Mouse (Mus musculus) adrenal gland (tissue): ENCODE measurements around the gene Ostc.

Experiments used
- intact Hi-C: fragments of 180-260 bp; cut with DNase I; formaldehyde crosslinking; loops from one replicate; pipeline ENCODE4 v1.15.1; 2025

Gene Ostc

GRCm38 (mm10) chr3:130660619-130661018 is 48.6 kb downstream of the Ostc start:
- intact Hi-C loops = no loop called here

GRCm38 (mm10) chr3:130649569-130649968 is 59.7 kb downstream of the Ostc start:
- intact Hi-C loops = no loop called here

DNA sequence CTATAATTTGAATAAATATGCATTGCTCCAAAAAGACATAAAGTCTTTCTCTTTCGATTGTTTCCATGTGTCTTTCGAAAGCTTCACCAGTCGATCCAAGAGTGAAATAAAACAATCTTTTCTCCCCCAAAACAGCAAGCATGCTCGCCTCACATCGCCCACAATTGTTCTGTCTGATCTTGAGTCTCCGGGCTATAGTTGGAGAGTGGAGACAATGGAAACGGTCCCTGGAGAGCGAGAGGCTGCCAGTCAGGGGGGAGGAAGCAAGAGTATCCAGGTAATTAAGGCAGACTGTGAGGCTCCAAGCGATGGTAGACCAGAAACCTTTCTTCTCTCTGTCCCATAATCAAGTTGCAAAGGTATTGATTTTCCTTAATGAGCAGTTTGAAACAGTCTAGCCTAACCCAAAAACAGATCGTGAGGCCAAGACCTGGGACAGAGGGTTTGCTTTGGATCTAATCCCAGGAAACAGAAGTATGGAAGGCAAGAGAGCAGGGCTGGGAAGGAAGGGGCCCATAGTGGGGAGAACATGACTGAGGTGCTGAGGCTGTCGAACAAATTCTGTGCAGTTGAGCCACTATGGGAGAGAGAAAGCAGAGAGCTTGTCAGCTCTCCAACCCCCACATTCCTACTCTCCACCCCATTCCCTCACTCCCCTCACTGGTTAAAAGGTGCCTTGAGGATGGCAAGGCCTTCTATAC is 63.0 kb downstream of the Ostc start:
- intact Hi-C loops = no loop called here
